Mouse (Mus musculus): Measurements from ENCODE around the gene Gm12794.
"Not testable (repeated sequence)": the region's sequence is repeated elsewhere in the genome, so short reads cannot be mapped to it uniquely, and the experiment has no call there.

Gm12794 gene

GRCm38 (mm10) chr4:101940107-101940506 is at the start of gene Gm12794:
Gene Gm12794, plus strand, starts transcription at chr4:101940407.
- in situ Hi-C loops (cut with MboI, MseI) = not testable (repeated sequence)

DNA sequence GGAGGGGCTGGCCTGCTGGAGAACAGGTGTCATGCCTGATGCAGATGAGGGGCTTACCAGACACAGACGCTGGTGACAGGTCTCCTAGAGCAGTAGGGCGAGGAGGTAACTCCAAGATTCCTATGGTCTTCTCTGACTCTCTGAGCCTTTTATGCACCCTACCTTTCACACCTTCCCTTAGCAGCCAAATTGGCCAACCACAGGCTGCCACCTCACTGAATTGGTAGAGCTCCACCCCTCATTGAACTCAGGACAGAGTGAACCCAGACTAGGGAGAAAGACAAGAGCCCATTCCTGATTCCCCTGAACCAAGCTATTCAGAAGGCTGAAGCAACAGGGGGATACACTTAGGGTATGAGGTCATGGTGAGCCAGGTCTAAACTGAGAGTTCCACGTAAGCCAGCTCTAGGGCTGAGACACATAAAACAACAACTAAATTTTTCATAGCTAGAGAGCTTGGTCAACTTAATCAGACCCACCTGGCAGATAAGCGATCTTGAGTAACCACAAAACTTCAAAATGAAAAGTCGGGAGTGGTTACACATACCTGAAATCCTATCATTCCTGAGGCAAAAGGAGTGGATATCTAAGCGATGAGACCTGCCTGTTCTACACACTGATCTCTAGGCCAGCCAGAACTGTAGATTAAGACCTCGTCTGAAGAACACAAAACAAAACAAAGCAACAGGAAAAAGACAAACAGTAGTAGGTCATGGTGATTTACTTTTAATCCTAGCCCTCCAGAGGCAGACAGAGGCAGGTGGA is 46.4 kb upstream of the Gm12794 start, which contains the start of gene C130073F10Rik:
TSS of gene C130073F10Rik (minus strand) at position 134 of the 765 bp plus-strand sequence.
- in situ Hi-C loops (cut with MboI, MseI) = no loop called here

- in situ Hi-C loops (cut with MboI, MseI) = not testable (repeated sequence)
Measured at GRCm38 (mm10) chr4:101908821-101909220, 31.4 kb upstream of the Gm12794 start, which contains the start of gene Gm12800. Gene Gm12800, plus strand, starts transcription at chr4:101909121.

DNA sequence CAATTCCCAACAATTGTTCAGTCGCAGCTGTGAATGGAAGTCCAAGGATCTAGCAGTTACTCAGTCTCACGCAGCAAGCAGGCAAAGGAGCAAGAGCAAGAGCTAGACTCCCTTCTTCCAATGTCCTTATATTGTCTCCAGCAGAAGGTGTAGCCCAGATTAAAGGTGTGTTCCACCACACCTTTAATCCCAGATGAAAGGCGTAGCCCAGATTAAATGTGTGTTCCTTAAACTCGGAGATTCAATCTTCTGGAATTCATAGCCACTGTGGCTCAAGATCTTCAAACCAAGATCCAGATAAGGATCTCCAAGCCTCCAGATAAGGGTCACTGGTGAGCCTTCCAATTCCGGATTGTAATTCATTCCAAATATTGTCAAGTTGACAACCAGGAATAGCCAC is 40.7 kb downstream of the Gm12794 start, which contains the start of gene Gm12790:
TSS of gene Gm12790 (minus strand) at position 101 of the 400 bp plus-strand sequence.
- in situ Hi-C loops (cut with MboI, MseI) = not testable (repeated sequence)

GRCm38 (mm10) chr4:101985678-101986077 is 45.5 kb downstream of the Gm12794 start:
- in situ Hi-C loops (cut with MboI, MseI) = loop anchor here (5.0 kb wide), 1 partner anchor 328 kb away; no protein-coding TSS in a partner anchor

GRCm38 (mm10) chr4:101986326-101986725 is 46.1 kb downstream of the Gm12794 start, which contains the start of gene Gm12789:
Gene Gm12789, plus strand, starts transcription at chr4:101986626.
- in situ Hi-C loops (cut with MboI, MseI) = loop anchor here (5.0 kb wide), 1 partner anchor 329 kb away; no protein-coding TSS in a partner anchor
